Mouse (Mus musculus): Measurements from ENCODE around the gene Fads1.

DNA sequence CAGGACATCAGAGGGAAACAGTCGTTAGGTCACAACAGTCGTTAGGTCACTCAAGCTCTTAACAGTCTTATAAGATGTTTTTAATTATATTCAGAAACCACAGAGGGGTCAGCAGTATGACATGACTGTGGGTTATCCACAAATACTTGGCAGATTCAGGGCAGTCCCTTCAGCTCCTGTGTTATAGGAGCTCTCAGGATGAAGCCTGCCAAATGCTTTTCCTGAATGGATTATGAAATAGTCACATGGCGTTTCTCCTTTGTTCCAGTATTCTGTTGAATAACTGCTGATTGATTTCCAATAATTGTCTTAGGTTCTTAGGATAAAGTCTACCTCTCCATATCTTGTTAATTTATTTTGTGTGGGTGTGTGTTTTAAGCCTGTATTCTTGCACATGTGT lies 33.5 kb upstream of the Fads1 start:
- TF ChIP-seq EP300 (optimal IDR thresholded peaks at IDR 0.05) (no peak), CTCF (IDR thresholded peaks at IDR 0.05; ENCODE audit: low read depth) (no peak)

All from stomach, postnatal 0 days (tissue).